Mouse (Mus musculus): ENCODE data around the gene Hpse2.

DNA sequence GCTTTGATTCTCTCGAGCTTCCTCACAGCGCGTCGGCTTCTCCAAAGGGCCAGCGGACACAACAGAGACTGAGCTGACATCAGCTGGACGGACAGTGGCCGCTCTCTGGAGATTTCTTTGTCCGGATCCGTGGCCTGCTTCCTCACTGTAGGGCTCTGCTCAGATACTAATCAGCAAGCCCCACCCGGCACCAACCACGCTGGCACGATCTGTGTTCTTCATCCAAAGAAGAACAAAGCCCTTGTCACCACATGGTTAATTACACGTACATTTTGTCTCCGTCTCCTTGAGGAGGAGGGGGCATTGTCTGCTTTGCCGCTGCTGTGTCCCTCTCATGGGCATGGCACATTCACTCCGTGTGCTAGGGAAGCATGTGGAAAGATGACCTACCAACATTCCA, 644.9 kb downstream of the Hpse2 start:
- no peak for TF ChIP-seq CEBPB (IDR thresholded peaks at IDR 0.05; ENCODE audit: insufficient read depth, poor library complexity, severe bottlenecking)
- no peak for TF ChIP-seq POLR2A (IDR thresholded peaks at IDR 0.05; ENCODE audit: insufficient read length, low read depth)
- TF ChIP-seq USF1 (IDR thresholded peaks at IDR 0.05; ENCODE audit: low read depth) = no peak
- no peak for TF ChIP-seq REST (IDR thresholded peaks at IDR 0.05; ENCODE audit: insufficient read depth, insufficient read length)
- TF ChIP-seq E2F4 (IDR thresholded peaks at IDR 0.05; ENCODE audit: insufficient read depth) = no peak
- no peak for TF ChIP-seq MAX (IDR thresholded peaks at IDR 0.05; ENCODE audit: low read depth)
